Mouse (Mus musculus): Measurements from ENCODE around the gene Polr3k. TPM values are rescaled to one million over a fixed set of nuclear protein-coding genes. Genes with fewer than 3 reads are reported as not detected.

The Polr3k gene
- total and polyA plus RNA-seq, 3 experiments, result 3.1 to 50.3 (median 39.7) TPM

- Histone ChIP-seq H3K4me3 (ENCODE audit: low read depth, low read length) (no peak overlapping the region), H3K9me3 (replicated peaks) (no peaks in the 10 kb centered on the region), H3K36me3 (replicated peaks) (peaks cover 65% of the 10 kb centered on the region), H3K27me3 (ENCODE audit: insufficient read depth, low read length) (no peaks in the 10 kb centered on the region), H3K4me1 (ENCODE audit: insufficient read depth, low read depth, low read length) (no peaks in the 10 kb centered on the region)
- ATAC-seq (ENCODE audit: extremely low read depth, insufficient number of reproducible peaks, low FRiP score, poor library complexity, severe bottlenecking) (no peak), DNase-seq (ENCODE audit: low spot score) (no peak)
- TF ChIP-seq GATA2 (IDR thresholded peaks at IDR 0.05; ENCODE audit: borderline replicate concordance, low read depth, low read length), result no peak
- no peak for TF ChIP-seq GATA1 (IDR thresholded peaks at IDR 0.05; ENCODE audit: borderline replicate concordance, low read length)
- no peak for TF ChIP-seq POLR2AphosphoS5 (IDR thresholded peaks at IDR 0.05; ENCODE audit: insufficient replicate concordance, low read depth, low read length)
- TF ChIP-seq TAL1 (conservative IDR thresholded peaks at IDR 0.05; ENCODE audit: low read depth, low read length), result no peak
- no peak for TF ChIP-seq CTCF (IDR thresholded peaks at IDR 0.05; ENCODE audit: low read depth, low read length)
Measured at GRCm38 (mm10) chr2:181845709-181846394, 18.3 kb upstream of the Polr3k start.

- TF ChIP-seq CTCF (IDR thresholded peaks at IDR 0.05; ENCODE audit: low read depth, low read length), result no peak
- TF ChIP-seq TAL1 (conservative IDR thresholded peaks at IDR 0.05; ENCODE audit: low read depth, low read length), result no peak
- no peak for TF ChIP-seq GATA1 (IDR thresholded peaks at IDR 0.05; ENCODE audit: borderline replicate concordance, low read length)
- no peak for TF ChIP-seq POLR2AphosphoS5 (IDR thresholded peaks at IDR 0.05; ENCODE audit: insufficient replicate concordance, low read depth, low read length)
- TF ChIP-seq GATA2 (IDR thresholded peaks at IDR 0.05; ENCODE audit: borderline replicate concordance, low read depth, low read length), result no peak
- peaks cover 19% of the 10 kb centered on the region for H3K4me1 ChIP-seq (ENCODE audit: insufficient read depth, low read depth, low read length)
- H3K36me3 ChIP-seq (replicated peaks), result peaks cover 38% of the 10 kb centered on the region
- DNase-seq (ENCODE audit: low spot score) (no peak), ATAC-seq (ENCODE audit: extremely low read depth, insufficient number of reproducible peaks, low FRiP score, poor library complexity, severe bottlenecking) (no peak)
- no peaks in the 10 kb centered on the region for H3K27me3 ChIP-seq (ENCODE audit: insufficient read depth, low read length)
- H3K4me3 ChIP-seq (ENCODE audit: low read depth, low read length), result peak overlapping the region; percentile 80
- no peaks in the 10 kb centered on the region for H3K9me3 ChIP-seq (replicated peaks)
Measured at GRCm38 (mm10) chr2:181864536-181864860, 361 bp downstream of the Polr3k start.

GRCm38 (mm10) chr2:181866931-181867330, 2.8 kb downstream of the Polr3k start:
- TF ChIP-seq CTCF (IDR thresholded peaks at IDR 0.05; ENCODE audit: low read depth, low read length) (peak; percentile 77), POLR2AphosphoS5 (IDR thresholded peaks at IDR 0.05; ENCODE audit: insufficient replicate concordance, low read depth, low read length) (no peak), GATA2 (IDR thresholded peaks at IDR 0.05; ENCODE audit: borderline replicate concordance, low read depth, low read length) (no peak), GATA1 (IDR thresholded peaks at IDR 0.05; ENCODE audit: borderline replicate concordance, low read length) (no peak)
- DNase-seq (ENCODE audit: low spot score), result no peak
- no peak for ATAC-seq (ENCODE audit: extremely low read depth, insufficient number of reproducible peaks, low FRiP score, poor library complexity, severe bottlenecking)
- Histone ChIP-seq H3K36me3 (replicated peaks) (peaks cover 50% of the 10 kb centered on the region), H3K27me3 (ENCODE audit: insufficient read depth, low read length) (no peaks in the 10 kb centered on the region), H3K4me1 (ENCODE audit: insufficient read depth, low read depth, low read length) (peaks cover 19% of the 10 kb centered on the region), H3K4me3 (ENCODE audit: low read depth, low read length) (no peak overlapping the region), H3K9me3 (replicated peaks) (no peaks in the 10 kb centered on the region)

- no peak overlapping the region for H3K4me3 ChIP-seq (ENCODE audit: low read depth, low read length)
- peaks cover 55% of the 10 kb centered on the region for H3K36me3 ChIP-seq (replicated peaks)
- DNase-seq (ENCODE audit: low spot score) (no peak), ATAC-seq (ENCODE audit: extremely low read depth, insufficient number of reproducible peaks, low FRiP score, poor library complexity, severe bottlenecking) (no peak)
- TF ChIP-seq CTCF (IDR thresholded peaks at IDR 0.05; ENCODE audit: low read depth, low read length) (no peak), TAL1 (conservative IDR thresholded peaks at IDR 0.05; ENCODE audit: low read depth, low read length) (no peak), POLR2AphosphoS5 (IDR thresholded peaks at IDR 0.05; ENCODE audit: insufficient replicate concordance, low read depth, low read length) (no peak), GATA2 (IDR thresholded peaks at IDR 0.05; ENCODE audit: borderline replicate concordance, low read depth, low read length) (no peak), GATA1 (IDR thresholded peaks at IDR 0.05; ENCODE audit: borderline replicate concordance, low read length) (no peak)
- H3K27me3 ChIP-seq (ENCODE audit: insufficient read depth, low read length), result no peaks in the 10 kb centered on the region
- H3K9me3 ChIP-seq (replicated peaks), result no peaks in the 10 kb centered on the region
- H3K4me1 ChIP-seq (ENCODE audit: insufficient read depth, low read depth, low read length), result peaks cover 2% of the 10 kb centered on the region; the same call in 1 of the 2 replicates
Measured at GRCm38 (mm10) chr2:181871039-181871438, 6.9 kb downstream of the Polr3k start.

- TF ChIP-seq POLR2AphosphoS5 (IDR thresholded peaks at IDR 0.05; ENCODE audit: insufficient replicate concordance, low read depth, low read length) (no peak), GATA1 (IDR thresholded peaks at IDR 0.05; ENCODE audit: borderline replicate concordance, low read length) (no peak), CTCF (IDR thresholded peaks at IDR 0.05; ENCODE audit: low read depth, low read length) (no peak), GATA2 (IDR thresholded peaks at IDR 0.05; ENCODE audit: borderline replicate concordance, low read depth, low read length) (no peak), TAL1 (conservative IDR thresholded peaks at IDR 0.05; ENCODE audit: low read depth, low read length) (no peak)
- Histone ChIP-seq H3K36me3 (replicated peaks) (peaks cover 10% of the 10 kb centered on the region), H3K4me1 (ENCODE audit: insufficient read depth, low read depth, low read length) (no peaks in the 10 kb centered on the region), H3K9me3 (replicated peaks) (no peaks in the 10 kb centered on the region), H3K4me3 (ENCODE audit: low read depth, low read length) (no peak overlapping the region), H3K27me3 (ENCODE audit: insufficient read depth, low read length) (no peaks in the 10 kb centered on the region)
- no peak for ATAC-seq (ENCODE audit: extremely low read depth, insufficient number of reproducible peaks, low FRiP score, poor library complexity, severe bottlenecking)
- DNase-seq (ENCODE audit: low spot score), result no peak
Measured at GRCm38 (mm10) chr2:181878903-181879302, 14.8 kb downstream of the Polr3k start.

GRCm38 (mm10) chr2:181883022-181883749, 19.0 kb downstream of the Polr3k start:
- H3K27me3 ChIP-seq (ENCODE audit: insufficient read depth, low read length), result no peaks in the 10 kb centered on the region
- no peak for ATAC-seq (ENCODE audit: extremely low read depth, insufficient number of reproducible peaks, low FRiP score, poor library complexity, severe bottlenecking)
- H3K4me3 ChIP-seq (ENCODE audit: low read depth, low read length), result no peak overlapping the region
- no peak for TF ChIP-seq CTCF (IDR thresholded peaks at IDR 0.05; ENCODE audit: low read depth, low read length)
- no peak for TF ChIP-seq TAL1 (conservative IDR thresholded peaks at IDR 0.05; ENCODE audit: low read depth, low read length)
- no peak for TF ChIP-seq GATA1 (IDR thresholded peaks at IDR 0.05; ENCODE audit: borderline replicate concordance, low read length)
- TF ChIP-seq GATA2 (IDR thresholded peaks at IDR 0.05; ENCODE audit: borderline replicate concordance, low read depth, low read length), result no peak
- TF ChIP-seq POLR2AphosphoS5 (IDR thresholded peaks at IDR 0.05; ENCODE audit: insufficient replicate concordance, low read depth, low read length), result no peak
- no peaks in the 10 kb centered on the region for H3K4me1 ChIP-seq (ENCODE audit: insufficient read depth, low read depth, low read length)
- peaks cover 5% of the 10 kb centered on the region for H3K36me3 ChIP-seq (replicated peaks)
- no peaks in the 10 kb centered on the region for H3K9me3 ChIP-seq (replicated peaks)
- no peak for DNase-seq (ENCODE audit: low spot score)
